Mouse (Mus musculus) regulatory T cell (primary cell): Measurements from ENCODE around the gene Efcab8.
"Not testable (repeated sequence)": the region's sequence is repeated elsewhere in the genome, so short reads cannot be mapped to it uniquely, and the experiment has no call there.

Source experiments
- in situ Hi-C: fragments of 300-600 bp; cut with MboI, MseI; formaldehyde crosslinking; loops from one replicate; pipeline ENCODE4 v1.15.1; 2025; ENCODE audit warnings: high pct_unique_total_duplicates

Gene Efcab8

GRCm38 (mm10) chr2:153825900-153826299 lies 46.2 kb downstream of the Efcab8 start:
- in situ Hi-C loops, result not testable (repeated sequence)

GRCm38 (mm10) chr2:153827171-153827830 lies 47.6 kb downstream of the Efcab8 start:
- in situ Hi-C loops, result no loop called here

GRCm38 (mm10) chr2:153828704-153829103 lies 49.0 kb downstream of the Efcab8 start:
- in situ Hi-C loops, result no loop called here

GRCm38 (mm10) chr2:153833291-153833690 lies 53.6 kb downstream of the Efcab8 start:
- in situ Hi-C loops, result no loop called here

GRCm38 (mm10) chr2:153842854-153843253 lies 63.1 kb downstream of the Efcab8 start:
- in situ Hi-C loops, result no loop called here

GRCm38 (mm10) chr2:153848389-153848788 lies 68.7 kb downstream of the Efcab8 start:
- in situ Hi-C loops, result no loop called here

- in situ Hi-C loops, result loop anchor here (5.0 kb wide), 1 partner anchor 77 kb away; no protein-coding TSS in a partner anchor
Measured at GRCm38 (mm10) chr2:153850351-153851029, 70.8 kb downstream of the Efcab8 start.

- in situ Hi-C loops, result loop anchor here (5.0 kb wide), 1 partner anchor 76 kb away; no protein-coding TSS in a partner anchor
Measured at GRCm38 (mm10) chr2:153851030-153851360, 71.3 kb downstream of the Efcab8 start.

GRCm38 (mm10) chr2:153853544-153853943 lies 73.8 kb downstream of the Efcab8 start:
- in situ Hi-C loops, result loop anchor here (5.0 kb wide), 1 partner anchor 74 kb away; no protein-coding TSS in a partner anchor

- in situ Hi-C loops, result no loop called here
Measured at GRCm38 (mm10) chr2:153859581-153859980, 79.8 kb downstream of the Efcab8 start.

GRCm38 (mm10) chr2:153860315-153860714 lies 80.6 kb downstream of the Efcab8 start:
- in situ Hi-C loops, result no loop called here

- in situ Hi-C loops, result no loop called here
Measured at GRCm38 (mm10) chr2:153860715-153861114, 81.0 kb downstream of the Efcab8 start.

- in situ Hi-C loops, result no loop called here
Measured at GRCm38 (mm10) chr2:153861960-153862359, 82.2 kb downstream of the Efcab8 start.

GRCm38 (mm10) chr2:153870984-153871383 lies 91.3 kb downstream of the Efcab8 start, which contains the start of gene Sun5:
Gene Sun5, minus strand, starts transcription at chr2:153871084.
- in situ Hi-C loops, result loop anchor here (10.0 kb wide), 1 partner anchor 274 kb away; the partner anchor contains the start of gene Bpifa1

- in situ Hi-C loops, result loop anchor here (10.0 kb wide), 1 partner anchor 270 kb away; the partner anchor contains the start of gene Bpifa1
Measured at GRCm38 (mm10) chr2:153874745-153875144, 95.0 kb downstream of the Efcab8 start, which contains the start of gene Bpifb2. Gene Bpifb2, plus strand, starts transcription at chr2:153875045.
